In the genomic region with DNA sequence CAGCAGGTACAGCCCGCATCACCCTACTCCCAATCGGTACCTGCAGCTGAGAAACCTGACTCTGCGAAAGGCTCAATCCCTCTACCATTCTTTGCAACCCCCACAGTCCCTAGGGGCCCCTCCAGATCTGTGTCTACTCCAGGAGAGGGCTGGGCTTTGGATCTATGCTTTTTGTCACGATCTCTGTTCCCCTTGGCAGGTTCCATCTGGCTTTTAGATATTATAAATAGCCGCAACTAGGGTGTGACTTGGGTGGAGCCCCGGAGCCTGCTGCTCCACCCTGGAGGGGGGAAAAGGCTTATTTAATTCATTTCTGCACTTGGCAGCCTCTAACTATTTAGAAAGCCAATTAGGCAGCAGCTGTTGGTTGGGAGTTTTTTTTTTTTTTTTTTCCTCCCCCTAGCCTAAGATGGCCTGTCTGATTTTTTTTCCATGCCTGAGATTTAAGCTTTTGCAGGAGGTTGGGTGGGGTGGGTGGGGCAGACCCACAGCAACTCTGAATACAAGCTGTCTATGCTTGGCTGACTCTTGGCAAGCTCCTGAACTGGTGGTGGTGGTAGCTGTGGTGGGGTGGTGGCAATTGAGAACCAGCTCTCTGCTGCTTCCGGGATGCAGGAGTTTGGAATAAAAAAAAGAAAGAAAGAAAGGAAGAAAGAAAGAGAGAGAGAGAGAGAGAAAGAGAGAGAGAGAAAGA, we compare ENCODE assay signal across 9 mouse cellular contexts.
A peak's percentile ranks its signal among the peaks of the same experiment; 100 is the strongest.
DNase-seq lines count a peak whose midpoint lies in the region; ATAC-seq lines count a peak whose summit lies in the region.
"Had no signal": no experiment of that assay in that cellular context is flagged by ENCODE, and none has a peak within 500 bp of the region (broad histone marks: within the 10 kb centered on the region; RNA-seq: fewer than 3 reads in every experiment).

No protein-coding gene starts in this region.

- no peak overlapping the region for H3K4me3 ChIP-seq in heart, embryonic 11.5 days (ENCODE audit: low read depth, low read length)
- H3K4me3 ChIP-seq in heart, embryonic 10.5 days, result no peak overlapping the region
- no peak overlapping the region for H3K4me3 ChIP-seq in midbrain, embryonic 12.5 days

- no peak for ATAC-seq in heart, embryonic 11.5 days (replicated peaks; ENCODE audit: insufficient number of reproducible peaks, low FRiP score, low TSS enrichment)
- ATAC-seq in midbrain, embryonic 12.5 days (ENCODE audit: low FRiP score, low read depth), result peak; percentile 76

- no peak overlapping the region for H3K9ac ChIP-seq in heart, embryonic 11.5 days (ENCODE audit: low read depth, low read length)
- H3K9ac ChIP-seq in midbrain, embryonic 12.5 days (replicated peaks), result no peak overlapping the region

- no peak overlapping the region for H3K27ac ChIP-seq in heart, embryonic 11.5 days (ENCODE audit: low read depth, low read length)
- 0 out of 2 replicates have a peak overlapping the region, but pooled peaks have one; percentile 17 for H3K27ac ChIP-seq in heart, embryonic 10.5 days
- H3K27ac ChIP-seq in midbrain, embryonic 12.5 days (replicated peaks), result peak overlapping the region; percentile 64

- H3K36me3 ChIP-seq in heart, embryonic 11.5 days (ENCODE audit: control insufficient read depth, insufficient read depth, low read length), result no peaks in the 10 kb centered on the region
- no peaks in the 10 kb centered on the region for H3K36me3 ChIP-seq in heart, embryonic 10.5 days
- H3K36me3 ChIP-seq in midbrain, embryonic 12.5 days, result no peaks in the 10 kb centered on the region

- WGBS in heart, embryonic 11.5 days (ENCODE audit: insufficient replicate concordance), result 56% methylated on average over 7 of the region's 7 CpGs
- WGBS in heart, embryonic 10.5 days, result 51% methylated on average over 7 of the region's 7 CpGs
- WGBS in midbrain, embryonic 12.5 days, result 54% methylated on average over 7 of the region's 7 CpGs

- peaks cover 14% of the 10 kb centered on the region for H3K4me1 ChIP-seq in heart, embryonic 11.5 days (ENCODE audit: control insufficient read depth, insufficient read depth, low read length)
- peaks cover 26% of the 10 kb centered on the region for H3K4me1 ChIP-seq in heart, embryonic 10.5 days
- peaks cover 31% of the 10 kb centered on the region for H3K4me1 ChIP-seq in midbrain, embryonic 12.5 days

- peak; percentile 79 to 90 for DNase-seq in heart, adult 18-20 months
- DNase-seq in c-Kit-positive CD71-positive TER-119-positive erythroid progenitor cells, embryonic 14.5 days (ENCODE audit: low spot score), result peak; percentile 31
- DNase-seq in heart, embryonic 10.5 days (ENCODE audit: low spot score), result no peak
- DNase-seq in kidney, postnatal 10 days, result peak; percentile 58
- no peak for DNase-seq in embryo, embryonic 9.5 days (ENCODE audit: extremely low spot score)
- DNase-seq in urinary bladder, postnatal 4 days (ENCODE audit: low spot score in 2 of 2), result no peak

- no peaks in the 10 kb centered on the region for H3K27me3 ChIP-seq in heart, embryonic 11.5 days (ENCODE audit: control insufficient read depth, insufficient read depth, low read length)
- H3K27me3 ChIP-seq in heart, embryonic 10.5 days (ENCODE audit: insufficient read depth, poor library complexity, severe bottlenecking), result no peaks in the 10 kb centered on the region
- no peaks in the 10 kb centered on the region for H3K27me3 ChIP-seq in midbrain, embryonic 12.5 days
- H3K27me3 ChIP-seq: Patski had no signal

- H3K9me3 ChIP-seq in heart, embryonic 11.5 days (replicated peaks; ENCODE audit: control insufficient read depth, low read length), result no peaks in the 10 kb centered on the region
- no peaks in the 10 kb centered on the region for H3K9me3 ChIP-seq in heart, embryonic 10.5 days
- no peaks in the 10 kb centered on the region for H3K9me3 ChIP-seq in midbrain, embryonic 12.5 days

- H3K4me2 ChIP-seq in heart, embryonic 11.5 days, result no peak overlapping the region
- H3K4me2 ChIP-seq in midbrain, embryonic 12.5 days (replicated peaks), result no peak overlapping the region

Comparison
In these comparisons a context has a peak if more than half of its experiments do, and no peak if none do; other contexts are left out.
1. DNase-seq: peak in heart, adult 18-20 months (2 of 2), c-Kit-positive CD71-positive TER-119-positive erythroid progenitor cells, embryonic 14.5 days (single experiment) and kidney, postnatal 10 days (single experiment); none in heart, embryonic 10.5 days (single experiment), embryo, embryonic 9.5 days (single experiment) and urinary bladder, postnatal 4 days (0 of 2).